Mouse (Mus musculus): Measurements from ENCODE around the gene Hoxc12. TPM values are rescaled to one million over a fixed set of nuclear protein-coding genes. Genes with fewer than 3 reads are reported as not detected.
A peak's percentile ranks its signal among the peaks of the same experiment; 100 is the strongest.

Gene Hoxc12
- polyA plus RNA-seq, 1 experiment from 2014 or later = not detected

DNA sequence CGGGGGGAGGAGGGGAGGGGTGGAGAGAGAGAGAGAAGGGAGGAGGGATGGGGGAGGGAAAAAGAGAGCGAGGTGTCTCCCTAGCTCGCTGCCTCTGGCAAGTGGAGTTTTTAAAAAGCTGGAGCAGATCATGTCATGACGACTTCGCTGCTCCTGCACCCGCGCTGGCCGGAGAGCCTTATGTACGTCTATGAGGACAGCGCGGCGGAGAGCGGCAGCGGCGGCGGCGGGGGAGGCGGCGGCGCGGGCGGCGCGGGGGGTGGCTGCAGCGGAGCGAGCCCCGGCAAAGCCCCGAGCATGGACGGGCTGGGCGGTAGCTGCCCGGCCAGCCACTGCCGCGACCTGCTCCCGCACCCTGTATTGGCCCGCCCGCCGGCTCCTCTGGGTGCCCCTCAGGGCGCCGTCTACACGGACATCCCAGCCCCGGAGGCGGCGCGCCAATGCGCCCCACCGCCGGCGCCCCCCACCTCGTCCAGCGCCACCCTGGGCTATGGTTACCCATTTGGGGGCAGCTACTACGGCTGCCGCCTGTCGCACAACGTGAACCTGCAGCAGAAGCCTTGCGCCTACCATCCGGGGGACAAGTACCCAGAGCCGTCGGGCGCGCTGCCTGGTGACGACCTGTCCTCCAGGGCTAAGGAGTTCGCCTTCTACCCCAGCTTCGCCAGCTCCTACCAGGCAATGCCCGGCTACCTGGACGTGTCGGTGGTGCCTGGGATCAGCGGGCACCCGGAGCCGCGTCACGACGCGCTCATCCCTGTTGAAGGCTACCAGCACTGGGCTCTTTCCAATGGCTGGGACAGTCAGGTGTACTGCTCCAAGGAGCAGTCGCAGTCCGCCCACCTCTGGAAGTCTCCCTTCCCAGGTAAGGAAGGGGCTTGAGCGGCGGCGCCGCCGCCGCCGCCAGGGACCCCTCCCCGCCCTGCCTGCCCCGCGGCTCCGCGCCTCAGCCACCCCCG is 15.2 kb upstream of the Hoxc12 start, which contains the start of gene Hoxc13:
Gene Hoxc13 (plus strand): TSS at position 51 of the 959 bp plus-strand sequence.
- Histone ChIP-seq H3K36me3 (no peaks in the 10 kb centered on the region), H3K4me1 (peaks cover 13% of the 10 kb centered on the region), H3K27me3 (peaks cover 99% of the 10 kb centered on the region), H3K27ac (replicated peaks) (no peak within 1 kb of the TSS), H3K4me3 (peak within 1 kb of the TSS; percentile 32), H3K4me2 (replicated peaks) (peak within 1 kb of the TSS; percentile 45), H3K9me3 (no peaks in the 10 kb centered on the region), H3K9ac (replicated peaks) (no peak within 1 kb of the TSS)
- peak; percentile 63 for ATAC-seq (ENCODE audit: low FRiP score, low read depth)
- under 1% methylated on average over 73 of the region's 88 CpGs for WGBS

DNA sequence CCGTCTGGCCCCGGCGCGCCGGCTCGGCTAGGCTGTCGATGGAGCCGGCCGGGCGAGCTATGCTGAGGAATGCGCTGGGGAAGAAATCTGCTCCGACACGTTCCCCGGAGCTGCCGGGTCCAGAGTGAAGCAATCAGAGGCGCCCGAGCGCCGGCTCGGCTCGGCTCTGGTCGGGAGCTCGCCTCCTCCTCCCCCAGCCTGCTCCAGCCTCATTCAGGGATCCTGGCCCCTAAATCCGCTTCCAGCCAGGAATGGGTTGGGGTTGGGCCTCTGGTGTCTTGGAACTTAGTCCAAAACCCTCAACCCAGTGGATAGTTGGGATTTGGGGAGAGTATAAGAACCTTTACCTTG is 14.6 kb upstream of the Hoxc12 start:
- Histone ChIP-seq H3K36me3 (no peaks in the 10 kb centered on the region), H3K9ac (replicated peaks) (no peak overlapping the region), H3K9me3 (no peaks in the 10 kb centered on the region), H3K4me2 (replicated peaks) (no peak overlapping the region), H3K4me3 (peak overlapping the region; percentile 32; the same call in 1 of the 2 replicates), H3K4me1 (peaks cover 13% of the 10 kb centered on the region), H3K27me3 (peaks cover 99% of the 10 kb centered on the region), H3K27ac (replicated peaks) (no peak overlapping the region)
- ATAC-seq (ENCODE audit: low FRiP score, low read depth) = no peak
- WGBS = 0% methylated on average over 17 of the region's 24 CpGs

DNA sequence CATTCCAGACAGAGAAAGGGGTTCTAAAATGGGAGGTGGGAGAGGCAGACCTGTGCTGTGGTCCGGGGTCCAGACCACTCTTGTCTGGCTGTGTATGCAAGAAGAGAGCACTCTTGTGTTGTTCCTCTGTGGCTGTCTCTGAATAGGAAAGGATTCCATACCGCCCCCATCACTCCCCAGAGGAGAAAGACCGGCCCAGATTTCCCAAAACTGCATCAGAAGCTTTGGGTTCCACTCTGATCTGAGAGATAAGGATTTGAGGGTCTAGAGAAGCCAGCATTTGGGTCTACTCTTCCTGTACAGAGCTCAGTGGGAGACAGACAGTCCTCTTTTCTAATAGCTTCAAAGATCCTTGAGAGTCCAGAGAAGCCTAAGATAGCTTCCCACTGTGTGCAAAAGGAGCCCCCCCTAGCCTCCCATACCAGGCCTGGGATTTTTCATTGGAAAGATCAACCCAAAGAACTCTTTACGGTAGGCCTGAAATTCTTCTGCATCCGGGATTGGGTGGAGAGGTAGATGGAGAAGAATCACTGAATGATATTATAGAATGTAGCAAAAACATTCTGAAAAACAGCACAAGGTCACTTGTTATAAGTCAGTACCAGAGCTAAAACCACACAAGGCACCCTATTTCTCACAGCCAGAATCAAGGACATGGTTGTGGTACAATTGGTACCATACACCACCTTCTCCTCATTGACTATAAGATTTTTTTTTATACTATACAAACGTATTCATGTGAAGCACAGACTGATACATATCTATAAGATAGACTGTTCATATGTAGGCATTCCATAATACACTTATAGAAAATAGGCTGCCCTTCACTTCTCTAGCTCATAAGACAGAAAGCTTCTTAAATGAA is 13.7 kb upstream of the Hoxc12 start:
- ATAC-seq (ENCODE audit: low FRiP score, low read depth) = no peak

DNA sequence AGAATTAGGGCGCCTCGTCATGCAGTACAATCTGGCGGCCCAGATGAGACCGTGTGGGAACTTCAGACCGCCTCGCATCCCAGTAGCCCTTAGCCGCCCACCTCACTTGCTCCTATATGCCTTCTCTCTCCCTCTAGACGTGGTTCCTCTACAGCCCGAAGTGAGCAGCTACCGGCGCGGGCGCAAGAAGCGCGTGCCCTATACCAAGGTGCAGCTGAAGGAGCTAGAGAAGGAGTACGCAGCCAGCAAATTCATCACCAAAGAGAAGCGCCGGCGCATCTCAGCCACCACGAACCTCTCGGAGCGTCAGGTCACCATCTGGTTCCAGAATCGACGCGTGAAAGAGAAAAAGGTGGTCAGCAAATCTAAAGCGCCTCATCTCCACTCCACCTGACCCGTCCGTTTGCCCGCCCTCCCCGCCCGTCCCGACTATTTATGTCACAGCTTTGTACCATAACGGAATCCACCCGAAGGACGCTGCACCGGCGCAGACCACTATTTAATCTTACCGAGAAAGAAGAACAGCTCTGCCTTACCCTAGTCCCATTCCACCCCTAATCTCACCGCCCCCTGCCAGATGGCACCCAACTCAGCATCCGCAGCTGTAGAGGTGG is 9.4 kb upstream of the Hoxc12 start:
- Histone ChIP-seq H3K4me2 (replicated peaks) (no peak overlapping the region), H3K4me3 (no peak overlapping the region), H3K27ac (replicated peaks) (no peak overlapping the region), H3K36me3 (no peaks in the 10 kb centered on the region), H3K9ac (replicated peaks) (no peak overlapping the region), H3K27me3 (peaks cover 99% of the 10 kb centered on the region), H3K9me3 (no peaks in the 10 kb centered on the region), H3K4me1 (no peaks in the 10 kb centered on the region)
- ATAC-seq (ENCODE audit: low FRiP score, low read depth) = no peak
- WGBS = under 1% methylated on average over 40 of the region's 40 CpGs

More for the DNA sequence above, 13.7 kb upstream of the Hoxc12 start:
- Histone ChIP-seq H3K36me3 (no peaks in the 10 kb centered on the region), H3K27me3 (peaks cover 99% of the 10 kb centered on the region), H3K4me2 (replicated peaks) (no peak overlapping the region), H3K9me3 (no peaks in the 10 kb centered on the region), H3K4me1 (peaks cover 13% of the 10 kb centered on the region), H3K9ac (replicated peaks) (no peak overlapping the region), H3K4me3 (no peak overlapping the region), H3K27ac (replicated peaks) (no peak overlapping the region)
- 13% methylated on average over 6 of the region's 6 CpGs for WGBS

DNA sequence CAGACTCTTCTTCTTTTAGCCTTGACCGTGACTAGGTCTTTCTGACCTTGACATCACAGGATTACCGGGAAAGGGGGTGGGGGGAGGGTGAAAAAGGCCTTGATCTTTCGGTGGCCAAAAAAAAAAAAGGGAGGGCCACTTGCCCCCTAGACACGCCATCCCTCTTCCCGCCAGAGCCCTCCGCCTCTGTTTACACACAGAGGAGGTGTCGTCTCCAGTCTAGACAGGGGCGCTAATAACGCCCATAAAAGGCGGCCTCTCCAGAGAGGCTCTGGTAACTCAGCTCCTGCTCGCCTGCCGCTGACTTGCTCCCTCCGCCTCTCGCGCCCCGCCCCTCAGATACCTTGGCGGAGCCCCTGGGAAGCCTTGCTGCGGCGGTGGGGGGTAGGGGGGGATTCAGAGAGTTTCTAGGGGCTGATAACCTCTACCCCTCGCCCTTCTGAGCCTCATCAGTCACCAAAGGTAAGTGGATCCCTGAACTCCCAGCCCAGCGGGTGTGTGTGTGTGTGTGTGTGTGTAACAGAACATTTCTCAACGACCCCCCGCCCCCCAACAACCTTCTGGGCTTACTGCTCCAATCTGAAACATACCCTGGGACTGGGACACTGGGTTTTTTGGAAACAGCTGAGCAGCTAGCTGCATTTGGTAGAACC is 4.7 kb upstream of the Hoxc12 start:
- WGBS = 2% methylated on average over 23 of the region's 23 CpGs
- Histone ChIP-seq H3K27me3 (peaks cover 100% of the 10 kb centered on the region), H3K27ac (replicated peaks) (no peak overlapping the region), H3K9me3 (no peaks in the 10 kb centered on the region), H3K36me3 (no peaks in the 10 kb centered on the region), H3K4me3 (no peak overlapping the region), H3K4me2 (replicated peaks) (no peak overlapping the region), H3K4me1 (no peaks in the 10 kb centered on the region), H3K9ac (replicated peaks) (no peak overlapping the region)
- ATAC-seq (ENCODE audit: low FRiP score, low read depth) = no peak

DNA sequence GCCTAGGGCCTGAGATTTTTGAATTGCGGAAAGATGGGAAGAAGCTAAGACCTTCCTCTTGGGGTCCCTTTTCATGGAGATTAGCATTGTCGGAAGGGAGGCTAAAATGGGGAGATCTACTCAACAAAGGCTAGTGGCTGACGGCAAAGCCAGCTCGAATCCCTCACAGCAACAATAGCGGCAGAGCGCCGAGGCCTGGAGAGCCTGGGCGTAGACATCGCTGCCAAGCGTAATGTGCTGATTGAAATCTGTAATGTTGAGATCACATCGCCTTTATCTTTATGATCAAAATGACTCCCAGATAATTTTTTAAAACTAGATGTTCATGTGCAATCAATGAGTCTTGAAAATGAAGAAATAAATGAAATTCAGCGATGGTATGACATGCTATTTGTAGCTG is 2.1 kb upstream of the Hoxc12 start:
- H3K4me3 ChIP-seq = no peak overlapping the region
- no peaks in the 10 kb centered on the region for H3K9me3 ChIP-seq
- no peaks in the 10 kb centered on the region for H3K36me3 ChIP-seq
- H3K4me1 ChIP-seq = peaks cover under 1% of the 10 kb centered on the region; the same call in 1 of the 2 replicates
- WGBS = under 1% methylated on average over 12 of the region's 12 CpGs
- H3K27me3 ChIP-seq = peaks cover 100% of the 10 kb centered on the region
- ATAC-seq (ENCODE audit: low FRiP score, low read depth) = no peak
- H3K9ac ChIP-seq (replicated peaks) = no peak overlapping the region
- no peak overlapping the region for H3K27ac ChIP-seq (replicated peaks)
- H3K4me2 ChIP-seq (replicated peaks) = no peak overlapping the region

DNA sequence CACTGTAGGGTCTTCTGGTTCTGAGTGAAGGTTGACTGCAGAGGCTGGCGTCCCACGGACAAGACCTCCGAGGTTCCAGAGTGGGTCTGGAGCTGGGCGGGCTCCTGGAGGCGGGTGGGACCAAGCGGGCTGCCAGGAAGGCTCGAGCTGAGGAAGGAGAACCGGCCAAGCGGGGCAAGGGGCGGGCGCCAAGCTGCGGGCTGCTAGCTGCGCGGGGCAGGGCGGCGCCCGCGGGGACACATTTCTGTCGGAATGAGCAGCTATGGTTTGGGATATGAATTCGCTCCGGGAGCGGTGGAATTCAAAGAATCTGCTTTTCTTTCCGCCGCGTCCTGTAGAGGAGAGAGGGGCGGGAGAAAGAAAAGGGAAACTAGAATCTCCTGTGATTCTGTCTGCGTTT is 1.7 kb upstream of the Hoxc12 start:
- ATAC-seq (ENCODE audit: low FRiP score, low read depth) = no peak
- Histone ChIP-seq H3K4me1 (peaks cover 4% of the 10 kb centered on the region; the same call in 1 of the 2 replicates), H3K9me3 (no peaks in the 10 kb centered on the region), H3K4me3 (no peak overlapping the region), H3K27me3 (peaks cover 100% of the 10 kb centered on the region), H3K36me3 (no peaks in the 10 kb centered on the region), H3K9ac (replicated peaks) (no peak overlapping the region), H3K27ac (replicated peaks) (no peak overlapping the region), H3K4me2 (replicated peaks) (no peak overlapping the region)
- under 1% methylated on average over 24 of the region's 27 CpGs for WGBS

DNA sequence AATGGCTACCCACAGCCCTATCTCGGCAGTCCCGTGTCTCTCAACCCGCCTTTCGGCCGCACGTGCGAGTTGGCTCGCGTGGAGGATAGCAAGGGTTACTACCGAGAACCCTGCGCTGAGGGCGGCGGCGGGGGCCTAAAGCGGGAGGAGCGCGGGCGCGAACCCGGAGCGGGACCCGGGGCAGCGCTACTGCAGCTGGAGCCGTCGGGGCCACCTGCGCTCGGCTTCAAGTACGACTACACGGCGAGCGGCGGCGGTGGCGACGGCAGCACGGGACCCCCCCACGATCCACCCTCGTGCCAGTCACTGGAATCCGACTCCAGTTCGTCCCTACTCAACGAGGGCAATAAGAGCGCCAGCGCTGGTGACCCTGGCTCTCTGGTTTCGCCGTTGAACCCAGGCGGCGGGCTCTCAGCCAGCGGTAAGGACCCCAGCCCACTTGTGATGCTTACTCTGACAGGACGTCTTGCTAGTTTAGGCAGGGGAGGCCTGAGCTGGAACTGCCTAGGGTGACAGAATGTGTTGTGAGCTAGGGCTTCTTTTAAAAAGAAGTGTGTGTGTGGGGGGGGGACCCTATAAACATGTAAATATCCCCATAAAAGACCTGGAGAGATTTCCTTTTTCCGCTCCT is 594 bp downstream of the Hoxc12 start:
- Histone ChIP-seq H3K9ac (replicated peaks) (no peak overlapping the region), H3K27me3 (peaks cover 100% of the 10 kb centered on the region), H3K9me3 (no peaks in the 10 kb centered on the region), H3K4me3 (no peak overlapping the region), H3K36me3 (no peaks in the 10 kb centered on the region), H3K27ac (replicated peaks) (no peak overlapping the region), H3K4me2 (replicated peaks) (no peak overlapping the region), H3K4me1 (peaks cover 4% of the 10 kb centered on the region; the same call in 1 of the 2 replicates)
- WGBS = 1% methylated on average over 50 of the region's 50 CpGs
- no peak for ATAC-seq (ENCODE audit: low FRiP score, low read depth)

DNA sequence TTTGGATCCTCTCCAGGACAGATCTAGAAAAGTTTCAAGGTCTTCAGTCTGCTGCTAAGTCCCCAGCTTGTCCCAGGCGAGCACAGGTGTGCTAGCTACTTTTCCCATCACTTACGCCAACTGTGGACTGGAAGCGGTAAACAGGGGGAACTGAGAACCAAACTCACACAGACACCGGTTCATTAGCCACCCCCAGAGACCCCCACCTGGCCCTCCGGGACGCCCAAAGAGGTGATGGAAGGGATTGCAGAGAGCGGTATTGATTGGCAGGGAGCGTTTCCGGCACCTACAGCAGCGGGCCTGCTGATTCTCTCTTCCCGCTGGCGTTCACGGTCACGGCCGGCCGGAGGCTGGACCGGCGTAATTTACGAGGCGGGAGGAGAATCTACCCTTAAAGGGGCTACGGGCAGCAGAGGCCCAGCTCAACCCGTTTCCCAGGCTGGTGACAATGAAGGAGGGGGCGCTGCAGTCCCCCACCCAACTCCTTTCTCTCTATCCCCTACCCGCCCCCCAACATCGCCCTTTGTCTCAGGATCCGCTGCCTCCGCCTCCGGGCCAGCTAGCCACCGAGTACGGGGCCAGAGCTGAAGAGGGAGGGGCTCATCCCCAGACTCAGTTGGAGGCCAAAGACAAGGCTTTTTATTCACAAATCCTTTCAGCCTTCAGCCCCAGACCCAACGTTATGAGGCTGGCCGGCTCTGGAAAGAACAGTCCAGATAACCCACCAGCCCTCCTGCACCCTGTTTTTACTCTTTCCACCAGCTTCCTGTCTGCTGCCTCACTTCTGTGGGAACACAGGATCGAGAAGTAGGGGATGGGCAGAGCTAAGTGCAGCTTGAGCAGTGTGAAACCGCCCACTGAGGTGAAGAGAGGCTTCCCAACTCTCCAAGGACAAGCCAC is 2.9 kb downstream of the Hoxc12 start:
- peaks cover 97% of the 10 kb centered on the region for H3K27me3 ChIP-seq
- H3K36me3 ChIP-seq = no peaks in the 10 kb centered on the region
- no peak overlapping the region for H3K4me3 ChIP-seq
- no peaks in the 10 kb centered on the region for H3K9me3 ChIP-seq
- H3K27ac ChIP-seq (replicated peaks) = no peak overlapping the region
- H3K4me2 ChIP-seq (replicated peaks) = no peak overlapping the region; the same call in 1 of the 2 replicates
- H3K9ac ChIP-seq (replicated peaks) = no peak overlapping the region
- no peak for ATAC-seq (ENCODE audit: low FRiP score, low read depth)
- peaks cover 8% of the 10 kb centered on the region for H3K4me1 ChIP-seq
- under 1% methylated on average over 33 of the region's 34 CpGs for WGBS

DNA sequence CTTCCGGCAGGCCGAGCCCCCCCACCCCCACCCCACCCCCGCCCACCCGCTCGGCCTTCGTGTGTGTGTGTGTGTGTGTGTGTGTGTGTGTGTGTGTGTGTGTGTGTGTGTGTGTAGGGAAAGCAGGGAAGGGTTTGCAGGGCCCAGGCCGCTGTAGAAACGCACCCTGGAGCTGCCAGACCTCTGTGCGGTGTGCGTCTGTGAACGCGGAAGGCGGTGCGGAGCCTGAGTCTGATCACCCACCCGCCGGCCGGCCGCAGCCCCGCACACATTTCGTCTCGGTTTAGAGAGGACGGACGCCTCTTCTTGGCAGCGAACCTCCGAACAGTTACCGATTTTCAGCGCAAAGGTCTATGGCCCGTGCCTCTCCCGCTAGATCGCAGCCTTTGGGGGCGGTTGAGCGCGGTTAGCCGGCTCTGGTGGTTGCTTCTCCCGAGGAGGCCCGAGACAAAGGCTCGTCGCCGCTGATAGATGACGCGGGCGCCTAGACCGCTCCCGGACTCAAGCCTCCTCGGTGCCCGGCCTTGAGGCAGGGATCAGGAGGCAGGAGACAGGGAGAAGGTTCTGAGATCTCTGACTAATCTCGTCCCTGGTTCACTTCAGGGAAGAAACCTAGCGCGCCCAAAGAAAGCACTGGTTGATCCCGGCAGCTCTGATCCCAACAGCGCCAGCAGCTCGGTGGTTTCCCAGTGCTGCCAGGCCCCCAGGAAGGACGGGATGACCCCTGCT is 6.3 kb downstream of the Hoxc12 start:
- peaks cover 8% of the 10 kb centered on the region for H3K4me1 ChIP-seq
- H3K9me3 ChIP-seq = no peaks in the 10 kb centered on the region
- no peak overlapping the region for H3K27ac ChIP-seq (replicated peaks)
- no peak overlapping the region for H3K9ac ChIP-seq (replicated peaks)
- peak overlapping the region; percentile 25 for H3K4me2 ChIP-seq (replicated peaks)
- no peaks in the 10 kb centered on the region for H3K36me3 ChIP-seq
- H3K4me3 ChIP-seq = peak overlapping the region; percentile 21
- H3K27me3 ChIP-seq = peaks cover 97% of the 10 kb centered on the region
- no peak for ATAC-seq (ENCODE audit: low FRiP score, low read depth)
- WGBS = under 1% methylated on average over 46 of the region's 53 CpGs
